Comparison of ENCODE assay signal across 27 mouse cellular contexts in genomic region chr11:87587211-87587874, GRCm38 (mm10). TPM values are rescaled to one million over a fixed set of nuclear protein-coding genes. Genes with fewer than 3 reads are reported as not detected.
"Had no signal": no experiment of that assay in that cellular context is flagged by ENCODE, and none has a peak within 500 bp of the region (broad histone marks: within the 10 kb centered on the region; RNA-seq: fewer than 3 reads in every experiment).

No protein-coding gene starts in this region.

- H3K9me3 ChIP-seq: liver, embryonic 13.5 days had no signal

- H3K4me2 ChIP-seq: liver, embryonic 13.5 days; midbrain, embryonic 11.5 days had no signal

- H3K36me3 ChIP-seq: liver, embryonic 13.5 days had no signal

- H3K9ac ChIP-seq: liver, embryonic 13.5 days had no signal

- H3K27ac ChIP-seq: liver, embryonic 13.5 days; stomach, postnatal 0 days had no signal

- DNase-seq: kidney, adult 2 months; layer of hippocampus, postnatal 36 days; liver, embryonic 13.5 days; lung, adult 2 months; midbrain, embryonic 14.5 days; right cerebral cortex, postnatal 14 days; right cerebral cortex, postnatal 4 days; thymus, postnatal 25 days had no signal

- H3K4me3 ChIP-seq: liver, embryonic 13.5 days had no signal

- H3K27me3 ChIP-seq: liver, embryonic 13.5 days had no signal

- ATAC-seq: intestine, postnatal 0 days had no signal

RNA-seq across cellular contexts. Expression of gene Gm11492, which starts 20.9 kb away (rescaled TPM):
- total RNA-seq: layer of hippocampus, adult 8-10 months; layer of hippocampus, postnatal 10 days; layer of hippocampus, postnatal 36 days; left cerebral cortex, postnatal 25 days; liver, adult 2 months; megakaryocyte progenitor cell, adult 5-6 weeks; megakaryocyte-erythroid progenitor cell, adult 5-6 weeks; midbrain, postnatal 0 days had no signal
- polyA plus RNA-seq: intestine, embryonic 14.5 days; intestine, postnatal 0 days; kidney, adult 2 months; kidney, embryonic 16.5 days; limb, embryonic 11.5 days; limb, embryonic 14.5 days; liver, embryonic 13.5 days; liver, embryonic 16.5 days; lung, adult 2 months; midbrain, embryonic 11.5 days; midbrain, embryonic 14.5 days; midbrain, postnatal 0 days; neural tube, embryonic 11.5 days; neural tube, embryonic 14.5 days; stomach, embryonic 14.5 days; stomach, postnatal 0 days; thymus, postnatal 0 days had no signal

RNA-seq across cellular contexts. Expression of gene Hsf5, which starts 29.6 kb away (rescaled TPM):
- total RNA-seq: megakaryocyte progenitor cell, adult 5-6 weeks had no signal
- polyA plus RNA-seq: intestine, postnatal 0 days; stomach, postnatal 0 days had no signal
